Mouse (Mus musculus): Measurements from ENCODE around the gene Isg20. TPM values are rescaled to one million over a fixed set of nuclear protein-coding genes. Genes with fewer than 3 reads are reported as not detected.
A peak's percentile ranks its signal among the peaks of the same experiment; 100 is the strongest.

The Isg20 gene
- total RNA-seq, 2 experiments from 2014 or later, result 1.4 to 1.8 TPM

GRCm38 (mm10) chr7:78895653-78896333 lies 17.4 kb upstream of the Isg20 start, which contains the start of gene Aen:
Gene Aen, plus strand, starts transcription at chr7:78895854.
- intact Hi-C loops (cut with DNase I), result no loop called here
- peak; percentile 98 to 99 for DNase-seq

- intact Hi-C loops (cut with DNase I), result no loop called here
Observed at GRCm38 (mm10) chr7:78897567-78897966, 15.7 kb upstream of the Isg20 start.

GRCm38 (mm10) chr7:78903174-78903870 lies 9.9 kb upstream of the Isg20 start:
- DNase-seq, result no peak
- intact Hi-C loops (cut with DNase I), result no loop called here

More at GRCm38 (mm10) chr7:78897567-78897966, 15.7 kb upstream of the Isg20 start:
- DNase-seq, result no peak

- intact Hi-C loops (cut with DNase I), result no loop called here
- no peak for DNase-seq
Observed at GRCm38 (mm10) chr7:78904175-78904574, 9.0 kb upstream of the Isg20 start.

GRCm38 (mm10) chr7:78909026-78909425 lies 4.2 kb upstream of the Isg20 start:
- no peak for DNase-seq
- intact Hi-C loops (cut with DNase I), result no loop called here

GRCm38 (mm10) chr7:78910336-78911098 lies 2.7 kb upstream of the Isg20 start:
- no peak for DNase-seq
- intact Hi-C loops (cut with DNase I), result no loop called here

- DNase-seq, result no peak
- intact Hi-C loops (cut with DNase I), result no loop called here
Observed at GRCm38 (mm10) chr7:78911209-78911608, 2.0 kb upstream of the Isg20 start.

GRCm38 (mm10) chr7:78912253-78912973 lies 811 bp upstream of the Isg20 start:
- no peak for DNase-seq
- intact Hi-C loops (cut with DNase I), result no loop called here

- intact Hi-C loops (cut with DNase I), result no loop called here
- DNase-seq, result peak; percentile 35 to 59
Observed at GRCm38 (mm10) chr7:78913649-78914544, 673 bp downstream of the Isg20 start.

GRCm38 (mm10) chr7:78914545-78914845 lies 1.3 kb downstream of the Isg20 start:
- no peak for DNase-seq
- intact Hi-C loops (cut with DNase I), result no loop called here

GRCm38 (mm10) chr7:78914896-78915510 lies 1.8 kb downstream of the Isg20 start:
- no peak for DNase-seq
- intact Hi-C loops (cut with DNase I), result loop anchor here (5.0 kb wide), 1 partner anchor 317 kb away; no protein-coding TSS in a partner anchor

- DNase-seq, result no peak
- intact Hi-C loops (cut with DNase I), result loop anchor here (5.0 kb wide), 1 partner anchor 314 kb away; no protein-coding TSS in a partner anchor
Observed at GRCm38 (mm10) chr7:78918686-78919085, 5.5 kb downstream of the Isg20 start.

GRCm38 (mm10) chr7:78922506-78922905 lies 9.3 kb downstream of the Isg20 start:
- intact Hi-C loops (cut with DNase I), result loop anchor here (10.0 kb wide), 1 partner anchor 432 kb away; no protein-coding TSS in a partner anchor
- DNase-seq, result no peak

- peak in 1 of 2 experiments; percentile 50 for DNase-seq
- intact Hi-C loops (cut with DNase I), result loop anchor here (1.0 to 10.0 kb wide), 2 partner anchors 155 to 431 kb away; no protein-coding TSS in a partner anchor
Observed at GRCm38 (mm10) chr7:78924300-78924699, 11.1 kb downstream of the Isg20 start.

GRCm38 (mm10) chr7:78924796-78925195 lies 11.6 kb downstream of the Isg20 start:
- intact Hi-C loops (cut with DNase I), result loop anchor here (1.0 to 10.0 kb wide), 2 partner anchors 155 to 430 kb away; no protein-coding TSS in a partner anchor
- DNase-seq, result no peak

- no peak for DNase-seq
- intact Hi-C loops (cut with DNase I), result loop anchor here (10.0 kb wide), 1 partner anchor 429 kb away; no protein-coding TSS in a partner anchor
Observed at GRCm38 (mm10) chr7:78925680-78926079, 12.5 kb downstream of the Isg20 start.

- intact Hi-C loops (cut with DNase I), result loop anchor here (10.0 kb wide), 1 partner anchor 429 kb away; no protein-coding TSS in a partner anchor
- DNase-seq, result no peak
Observed at GRCm38 (mm10) chr7:78926156-78926555, 12.9 kb downstream of the Isg20 start.

- no peak for DNase-seq
- intact Hi-C loops (cut with DNase I), result loop anchor here (10.0 kb wide), 1 partner anchor 428 kb away; no protein-coding TSS in a partner anchor
Observed at GRCm38 (mm10) chr7:78927266-78927665, 14.0 kb downstream of the Isg20 start.

Data from gastrocnemius, postnatal 36 days (tissue).